Mouse (Mus musculus): ENCODE measurements at regions not wholly inside any gene's neighbourhood (a gene's known extent, or its start where the extent isn't known, plus 50 kb on each side); places are given as distances from the start of the nearest gene placed in this dataset.

DNA sequence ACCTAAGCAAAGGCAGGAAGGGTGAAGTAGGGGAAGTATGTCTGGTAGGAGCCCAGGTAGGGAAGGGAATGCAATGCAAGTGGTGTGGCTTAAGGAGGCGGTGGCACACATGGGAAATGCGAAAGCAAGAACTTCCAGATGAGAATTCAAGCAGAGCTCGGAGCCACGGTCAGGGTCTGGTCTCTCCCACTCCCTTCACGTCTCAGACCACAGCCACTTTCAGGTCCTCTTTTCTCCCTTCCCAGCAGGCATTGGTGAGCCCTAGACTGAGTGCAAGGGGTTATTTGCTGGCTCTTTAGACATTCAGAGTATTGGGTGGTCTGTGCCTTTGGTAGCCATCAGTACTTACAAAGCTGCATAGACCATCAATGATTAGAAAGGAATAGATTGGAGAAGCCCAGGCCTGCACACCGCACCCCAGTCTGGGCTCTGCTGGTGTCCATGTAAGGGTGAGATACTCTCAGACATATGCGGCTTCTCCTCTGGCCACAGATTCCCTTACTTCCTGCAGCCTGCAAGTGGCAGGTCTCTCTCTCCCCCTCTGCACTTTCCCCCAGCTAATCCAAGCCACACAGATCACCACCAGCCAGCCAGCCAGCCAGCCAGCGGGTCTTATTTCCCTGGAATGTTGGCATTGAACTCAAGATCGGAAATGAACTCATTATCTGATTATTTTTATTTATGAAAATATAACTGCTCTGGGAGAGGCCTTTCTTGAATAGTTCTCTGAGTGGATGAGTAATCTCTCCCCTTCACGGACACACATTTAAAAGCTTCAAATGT lies 113.6 kb downstream of the Zfp36l2 start:
- WGBS = 38% methylated on average over 10 of the region's 10 CpGs
- no peak for TF ChIP-seq CTCF (IDR thresholded peaks at IDR 0.05; ENCODE audit: control insufficient read depth, insufficient read depth, low read length)
- no peak for TF ChIP-seq POLR2A (IDR thresholded peaks at IDR 0.05; ENCODE audit: borderline replicate concordance, control insufficient read depth, low read depth, low read length)
- Histone ChIP-seq H3K4me3 (replicated peaks; ENCODE audit: control insufficient read depth, low read depth, low read length) (no peak overlapping the region), H3K27ac (ENCODE audit: control insufficient read depth, insufficient read depth, low read depth, low read length, poor library complexity) (peak overlapping the region; percentile 1; the same call in 1 of the 2 replicates), H3K4me1 (ENCODE audit: control insufficient read depth, insufficient read depth, low read length) (peaks cover 1% of the 10 kb centered on the region; the same call in 1 of the 2 replicates)

DNA sequence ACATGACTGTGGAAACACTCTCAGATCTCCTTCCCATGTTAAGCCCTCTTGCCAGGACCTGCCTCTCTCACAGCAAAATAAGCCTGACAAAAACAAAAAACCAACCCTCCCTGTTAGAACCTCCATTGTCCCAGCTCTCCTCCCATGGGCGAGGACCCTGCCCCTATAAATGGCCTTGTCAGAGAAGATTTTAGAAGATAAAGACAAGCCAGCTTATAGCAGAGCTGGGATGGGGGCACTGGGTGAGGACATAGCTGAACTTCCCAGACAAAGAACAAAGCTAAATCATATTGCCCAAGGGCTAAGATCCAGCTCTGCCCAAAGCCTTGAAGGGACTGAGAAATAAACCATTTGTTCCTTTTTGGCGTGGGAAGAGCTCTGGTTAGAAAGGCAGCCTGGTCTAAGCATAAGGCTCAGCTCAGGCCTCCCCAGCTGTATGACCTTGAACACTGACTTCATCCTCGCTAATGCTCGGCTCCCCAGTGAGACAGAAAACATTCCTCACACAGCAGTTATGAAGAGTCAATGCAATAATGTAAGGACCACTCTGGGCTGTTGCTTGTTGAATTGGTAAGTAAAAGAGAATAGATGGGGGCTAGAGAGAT lies 115.2 kb downstream of the Zfp36l2 start:
- TF ChIP-seq CTCF (IDR thresholded peaks at IDR 0.05; ENCODE audit: control insufficient read depth, insufficient read depth, low read length) = no peak
- TF ChIP-seq POLR2A (IDR thresholded peaks at IDR 0.05; ENCODE audit: borderline replicate concordance, control insufficient read depth, low read depth, low read length) = no peak
- no peak overlapping the region for H3K4me3 ChIP-seq (replicated peaks; ENCODE audit: control insufficient read depth, low read depth, low read length)
- 71% methylated on average over 4 of the region's 4 CpGs for WGBS
- peak overlapping the region; percentile 54; the same call in 1 of the 2 replicates for H3K27ac ChIP-seq (ENCODE audit: control insufficient read depth, insufficient read depth, low read depth, low read length, poor library complexity)
- peaks cover 1% of the 10 kb centered on the region; the same call in 1 of the 2 replicates for H3K4me1 ChIP-seq (ENCODE audit: control insufficient read depth, insufficient read depth, low read length)

DNA sequence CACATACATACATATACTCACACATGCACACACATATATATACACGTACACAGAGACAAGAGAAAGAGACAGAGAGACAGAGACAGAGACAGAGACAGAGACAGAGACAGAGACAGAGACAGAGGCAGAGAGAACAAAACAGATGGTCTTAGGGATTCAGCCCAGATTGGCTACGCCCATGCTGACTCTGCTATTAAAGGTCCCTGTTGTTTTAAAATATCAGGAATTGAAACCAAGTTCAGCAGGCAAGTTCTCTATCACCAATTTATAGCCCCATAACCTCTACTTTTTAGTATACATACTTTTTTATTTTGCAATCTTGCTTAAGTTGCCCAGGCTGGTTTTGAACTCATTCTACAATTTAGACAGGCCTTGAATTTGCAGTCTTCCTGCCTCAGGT lies 115.9 kb downstream of the Zfp36l2 start:
- TF ChIP-seq POLR2A (IDR thresholded peaks at IDR 0.05; ENCODE audit: borderline replicate concordance, control insufficient read depth, low read depth, low read length) (no peak), CTCF (IDR thresholded peaks at IDR 0.05; ENCODE audit: control insufficient read depth, insufficient read depth, low read length) (no peak)
- WGBS = 69% methylated on average over 2 of the region's 2 CpGs
- Histone ChIP-seq H3K4me3 (replicated peaks; ENCODE audit: control insufficient read depth, low read depth, low read length) (no peak overlapping the region), H3K27ac (ENCODE audit: control insufficient read depth, insufficient read depth, low read depth, low read length, poor library complexity) (no peak overlapping the region; the same call in 1 of the 2 replicates), H3K4me1 (ENCODE audit: control insufficient read depth, insufficient read depth, low read length) (peaks cover 1% of the 10 kb centered on the region; the same call in 1 of the 2 replicates)

DNA sequence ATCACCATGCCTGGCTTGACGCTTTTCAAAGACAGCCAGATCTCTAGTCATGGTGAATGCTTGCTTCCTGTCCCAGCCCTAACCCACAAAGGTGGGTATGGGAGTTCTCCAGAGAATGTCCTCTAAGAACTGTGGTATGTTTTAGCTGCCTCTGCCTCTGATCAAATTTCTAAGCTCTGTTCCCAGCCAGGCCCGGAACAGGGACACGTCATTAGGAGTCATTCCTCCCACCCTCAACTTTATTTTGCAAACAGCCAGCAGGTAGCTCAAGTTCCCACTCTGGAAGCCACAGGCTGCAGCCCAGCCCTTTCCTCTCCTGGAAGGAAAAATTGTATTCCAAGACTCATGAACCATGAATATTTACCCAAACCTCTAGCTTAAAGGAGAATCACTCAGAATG lies 117.2 kb downstream of the Zfp36l2 start:
- Histone ChIP-seq H3K4me1 (ENCODE audit: control insufficient read depth, insufficient read depth, low read length) (peaks cover 1% of the 10 kb centered on the region; the same call in 1 of the 2 replicates), H3K27ac (ENCODE audit: control insufficient read depth, insufficient read depth, low read depth, low read length, poor library complexity) (no peak overlapping the region), H3K4me3 (replicated peaks; ENCODE audit: control insufficient read depth, low read depth, low read length) (no peak overlapping the region)
- TF ChIP-seq CTCF (IDR thresholded peaks at IDR 0.05; ENCODE audit: control insufficient read depth, insufficient read depth, low read length) (no peak), POLR2A (IDR thresholded peaks at IDR 0.05; ENCODE audit: borderline replicate concordance, control insufficient read depth, low read depth, low read length) (no peak)
- WGBS = 78% methylated on average over 3 of the region's 3 CpGs

DNA sequence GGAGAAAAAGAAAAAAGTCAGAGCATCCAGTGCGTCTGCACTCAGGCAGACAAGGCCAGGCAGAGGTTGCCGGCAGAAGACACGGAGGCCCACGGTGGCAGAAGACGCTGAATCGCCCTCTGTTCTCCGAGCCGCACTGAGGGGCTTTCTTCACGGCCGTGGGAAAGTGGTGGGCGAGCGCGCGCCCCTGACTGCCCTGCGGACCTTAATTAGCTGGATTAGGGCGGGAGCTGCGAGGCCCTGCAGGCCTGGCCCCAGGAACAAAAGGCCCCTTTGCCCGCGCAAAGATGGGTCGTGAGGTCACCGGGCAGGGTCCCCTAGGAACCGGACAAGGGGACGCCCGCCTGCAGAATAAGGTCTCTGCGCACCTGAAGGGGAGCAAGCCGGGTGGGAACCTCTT lies 120.6 kb downstream of the Zfp36l2 start:
- H3K4me1 ChIP-seq (ENCODE audit: control insufficient read depth, insufficient read depth, low read length) = no peaks in the 10 kb centered on the region; the same call in 1 of the 2 replicates
- 94% methylated on average over 26 of the region's 26 CpGs for WGBS

DNA sequence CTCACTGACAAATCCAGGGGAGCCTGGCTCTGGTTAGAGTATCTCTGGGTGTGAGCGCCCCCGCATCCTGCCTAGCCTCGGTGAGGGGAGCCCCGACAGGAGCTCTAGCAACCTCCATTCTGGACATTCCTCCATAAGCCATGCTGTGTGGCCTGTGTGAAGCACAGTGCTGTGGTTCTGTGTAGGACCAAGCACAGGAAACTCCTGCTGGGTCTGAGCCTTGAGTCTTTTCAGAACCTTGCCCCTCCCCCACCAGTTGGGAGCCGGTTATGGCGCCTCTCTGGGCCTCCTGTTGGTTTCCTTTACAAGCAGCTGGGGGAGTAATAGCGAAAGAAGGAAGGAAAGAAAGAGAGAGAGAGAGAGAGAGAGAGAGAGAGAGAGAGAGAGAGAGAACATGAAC lies 124.0 kb downstream of the Zfp36l2 start:
- no peak overlapping the region for H3K27ac ChIP-seq (ENCODE audit: control insufficient read depth, insufficient read depth, low read depth, low read length, poor library complexity)

More for the DNA sequence above, 120.6 kb downstream of the Zfp36l2 start:
- Histone ChIP-seq H3K27ac (ENCODE audit: control insufficient read depth, insufficient read depth, low read depth, low read length, poor library complexity) (no peak overlapping the region), H3K4me3 (replicated peaks; ENCODE audit: control insufficient read depth, low read depth, low read length) (no peak overlapping the region)
- no peak for TF ChIP-seq POLR2A (IDR thresholded peaks at IDR 0.05; ENCODE audit: borderline replicate concordance, control insufficient read depth, low read depth, low read length)
- TF ChIP-seq CTCF (IDR thresholded peaks at IDR 0.05; ENCODE audit: control insufficient read depth, insufficient read depth, low read length) = no peak

DNA sequence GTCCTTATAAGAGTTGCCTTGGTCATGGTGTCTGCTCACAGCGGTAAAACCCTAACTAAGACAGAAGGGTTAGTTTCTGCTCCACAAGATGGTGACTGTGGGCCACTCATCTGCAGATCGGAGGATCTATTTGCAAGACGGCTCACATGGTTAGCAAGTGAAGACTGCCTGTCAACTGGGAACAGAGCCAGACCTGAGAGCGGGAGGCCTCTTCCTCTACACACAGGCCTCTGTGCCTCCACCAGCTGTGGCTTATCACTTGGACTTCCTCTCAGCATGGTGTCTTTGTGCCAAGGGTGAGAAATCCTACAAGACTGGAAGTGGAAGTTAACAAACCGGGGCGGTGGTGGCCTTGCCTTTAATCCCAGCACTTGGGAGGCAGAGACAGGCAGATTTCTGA lies 126.1 kb downstream of the Zfp36l2 start:
- WGBS = 16% methylated on average over 6 of the region's 6 CpGs
- peaks cover 3% of the 10 kb centered on the region for H3K4me1 ChIP-seq (ENCODE audit: control insufficient read depth, insufficient read depth, low read length)
- H3K4me3 ChIP-seq (replicated peaks; ENCODE audit: control insufficient read depth, low read depth, low read length) = no peak overlapping the region
- H3K27ac ChIP-seq (ENCODE audit: control insufficient read depth, insufficient read depth, low read depth, low read length, poor library complexity) = no peak overlapping the region
- no peak for TF ChIP-seq CTCF (IDR thresholded peaks at IDR 0.05; ENCODE audit: control insufficient read depth, insufficient read depth, low read length)
- no peak for TF ChIP-seq POLR2A (IDR thresholded peaks at IDR 0.05; ENCODE audit: borderline replicate concordance, control insufficient read depth, low read depth, low read length)

More for the DNA sequence above, 124.0 kb downstream of the Zfp36l2 start:
- WGBS = 46% methylated on average over 7 of the region's 7 CpGs
- H3K4me3 ChIP-seq (replicated peaks; ENCODE audit: control insufficient read depth, low read depth, low read length) = no peak overlapping the region
- TF ChIP-seq POLR2A (IDR thresholded peaks at IDR 0.05; ENCODE audit: borderline replicate concordance, control insufficient read depth, low read depth, low read length) (no peak), CTCF (IDR thresholded peaks at IDR 0.05; ENCODE audit: control insufficient read depth, insufficient read depth, low read length) (no peak)
- H3K4me1 ChIP-seq (ENCODE audit: control insufficient read depth, insufficient read depth, low read length) = no peaks in the 10 kb centered on the region; the same call in 1 of the 2 replicates

DNA sequence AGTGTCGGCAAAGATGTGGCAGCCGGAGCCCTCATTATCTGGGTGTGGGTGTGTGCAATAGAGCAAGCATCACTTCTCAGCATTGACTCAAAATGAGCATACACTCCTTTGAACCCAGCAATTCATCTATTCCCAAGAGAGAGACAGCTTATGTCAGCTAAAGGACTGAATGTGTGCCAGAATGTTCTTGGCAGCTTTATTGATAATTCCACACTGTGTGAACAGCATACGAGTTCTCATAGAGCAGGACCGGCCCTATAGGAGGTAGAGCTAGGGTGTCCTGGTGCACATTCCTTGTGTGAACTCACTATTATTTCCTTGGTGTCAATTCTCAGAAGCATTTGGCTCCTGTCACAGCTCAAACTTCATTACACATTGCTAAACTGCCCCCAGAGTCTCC lies 131.3 kb downstream of the Zfp36l2 start:
- 86% methylated on average over 4 of the region's 4 CpGs for WGBS
- H3K4me1 ChIP-seq (ENCODE audit: control insufficient read depth, insufficient read depth, low read length) = peaks cover 3% of the 10 kb centered on the region
- TF ChIP-seq CTCF (IDR thresholded peaks at IDR 0.05; ENCODE audit: control insufficient read depth, insufficient read depth, low read length) (no peak), POLR2A (IDR thresholded peaks at IDR 0.05; ENCODE audit: borderline replicate concordance, control insufficient read depth, low read depth, low read length) (no peak)
- no peak overlapping the region for H3K4me3 ChIP-seq (replicated peaks; ENCODE audit: control insufficient read depth, low read depth, low read length)
- peak overlapping the region; percentile 61 for H3K27ac ChIP-seq (ENCODE audit: control insufficient read depth, insufficient read depth, low read depth, low read length, poor library complexity)
